Mouse (Mus musculus) brain, embryonic 14.5 days (tissue): Measurements from ENCODE around the gene Gal3st2.
"Not testable (repeated sequence)": the region's sequence is repeated elsewhere in the genome, so short reads cannot be mapped to it uniquely, and the experiment has no call there.

ENCODE experiments used
- CTCF ChIP-seq: fragments of 200-500 bp; IDR thresholded peaks from 2 replicates; pipeline ENCODE4 v1.5.1; 2012; ENCODE audit warnings: inconsistent platforms, mild to moderate bottlenecking, moderate library complexity, borderline replicate concordance; ENCODE audit not compliant: insufficient read depth, insufficient read length; ENCODE audit errors: extremely low read depth
- POLR2A ChIP-seq: fragments of 200-500 bp; IDR thresholded peaks from 2 replicates; pipeline ENCODE4 v1.6.1; 2012; ENCODE audit warnings: mild to moderate bottlenecking, inconsistent platforms, borderline replicate concordance; ENCODE audit not compliant: poor library complexity, insufficient read depth, insufficient read length, severe bottlenecking; ENCODE audit errors: extremely low read depth

DNA sequence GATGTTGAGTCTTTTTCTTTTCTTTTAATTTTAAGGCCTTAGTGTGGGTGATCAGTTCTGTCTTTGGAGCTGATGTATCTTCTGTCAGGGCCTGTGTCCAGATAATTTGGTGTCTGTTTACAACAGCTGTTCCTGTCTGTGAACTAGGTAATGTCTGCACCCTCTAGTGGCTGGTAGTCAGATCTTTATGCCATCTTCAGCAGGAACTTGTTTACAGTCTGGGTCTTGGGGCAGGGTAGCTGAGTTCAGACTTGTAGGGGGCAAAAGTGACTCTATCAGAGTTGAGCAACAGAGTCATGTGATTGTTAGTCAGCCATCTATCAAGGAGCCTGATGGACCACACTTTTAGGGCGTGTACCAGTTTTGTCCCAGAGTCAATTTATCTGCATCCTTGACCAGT lies 36.3 kb downstream of the Gal3st2 start:
- not testable (repeated sequence) for TF ChIP-seq CTCF, POLR2A
